ENCODE assay signal across 8 mouse cellular contexts in the genomic region with DNA sequence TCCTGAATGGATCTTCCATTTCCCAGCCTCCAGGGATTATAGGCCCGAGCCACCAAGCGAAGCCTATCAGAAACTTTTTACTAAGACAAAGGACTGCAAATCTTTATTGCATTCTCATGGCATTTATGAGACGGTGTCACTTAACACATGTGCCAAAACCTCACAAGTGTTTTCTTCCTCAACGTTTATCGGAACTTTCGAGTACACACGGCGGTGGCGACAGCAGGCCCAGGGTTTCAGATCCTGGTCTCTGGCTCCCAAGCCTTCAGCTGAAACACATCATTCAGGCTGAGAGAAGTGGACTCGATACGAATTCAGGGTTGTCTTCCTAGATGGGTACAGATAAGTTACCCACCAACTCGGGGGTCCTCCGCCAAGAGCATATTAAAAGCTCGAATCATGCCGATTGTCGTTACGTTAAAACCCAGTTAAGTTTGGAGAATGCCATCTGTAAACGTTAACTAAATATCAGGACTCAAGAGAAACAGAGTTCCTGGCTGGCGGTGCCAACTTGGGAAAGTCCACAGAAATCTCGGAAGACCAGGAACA. TPM values are rescaled to one million over a fixed set of nuclear protein-coding genes. Genes with fewer than 3 reads are reported as not detected.
DNase-seq lines count a peak whose midpoint lies in the region; ATAC-seq and TF ChIP-seq lines count a peak whose summit lies in the region.

No protein-coding gene starts in this region.

- H3K9ac ChIP-seq in heart, embryonic 11.5 days (ENCODE audit: low read depth, low read length): peak overlapping the region; percentile 98
- peak overlapping the region; percentile 91 for H3K9ac ChIP-seq in forebrain, embryonic 11.5 days (ENCODE audit: low read length)
- peak overlapping the region; percentile 94 for H3K9ac ChIP-seq in limb, embryonic 14.5 days (ENCODE audit: low read depth, low read length, severe bottlenecking)
- peak overlapping the region; percentile 82 for H3K9ac ChIP-seq in neural tube, embryonic 15.5 days (replicated peaks)

- peak overlapping the region; percentile 74; the same call in 1 of the 2 replicates for H3K27ac ChIP-seq in heart, embryonic 11.5 days (ENCODE audit: low read depth, low read length)
- no peak overlapping the region; the same call in 1 of the 2 replicates for H3K27ac ChIP-seq in forebrain, embryonic 11.5 days (ENCODE audit: low read depth, low read length)
- H3K27ac ChIP-seq in limb, embryonic 14.5 days (replicated peaks; ENCODE audit: low read depth, low read length): peak overlapping the region; percentile 83
- peak overlapping the region; percentile 86 for H3K27ac ChIP-seq in neural tube, embryonic 15.5 days (replicated peaks)

- no peak for TF ChIP-seq CTCF in G1E (IDR thresholded peaks at IDR 0.05; ENCODE audit: low read depth, low read length)

- no peaks in the 10 kb centered on the region; the same call in 1 of the 2 replicates for H3K27me3 ChIP-seq in heart, embryonic 11.5 days (ENCODE audit: control insufficient read depth, insufficient read depth, low read length)
- H3K27me3 ChIP-seq in G1E (ENCODE audit: insufficient read depth, low read length): peaks cover 5% of the 10 kb centered on the region
- H3K27me3 ChIP-seq in forebrain, embryonic 11.5 days (ENCODE audit: control insufficient read depth, insufficient read depth, low read length): no peaks in the 10 kb centered on the region
- no peaks in the 10 kb centered on the region for H3K27me3 ChIP-seq in limb, embryonic 14.5 days (ENCODE audit: control insufficient read depth, insufficient read depth, low read length)
- no peaks in the 10 kb centered on the region for H3K27me3 ChIP-seq in neural tube, embryonic 15.5 days (replicated peaks)

- H3K4me1 ChIP-seq in heart, embryonic 11.5 days (ENCODE audit: control insufficient read depth, insufficient read depth, low read length): no peaks in the 10 kb centered on the region
- H3K4me1 ChIP-seq in G1E (ENCODE audit: insufficient read depth, low read depth, low read length): peaks cover 40% of the 10 kb centered on the region
- H3K4me1 ChIP-seq in forebrain, embryonic 11.5 days (replicated peaks; ENCODE audit: control insufficient read depth, insufficient read depth, low read length): no peaks in the 10 kb centered on the region
- no peaks in the 10 kb centered on the region for H3K4me1 ChIP-seq in limb, embryonic 14.5 days (ENCODE audit: control insufficient read depth, insufficient read depth, low read length)
- H3K4me1 ChIP-seq in neural tube, embryonic 15.5 days: peaks cover 28% of the 10 kb centered on the region

- H3K4me2 ChIP-seq in heart, embryonic 11.5 days: peak overlapping the region; percentile 90
- H3K4me2 ChIP-seq in forebrain, embryonic 11.5 days (ENCODE audit: low read depth, low read length, severe bottlenecking): peak overlapping the region; percentile 67
- H3K4me2 ChIP-seq in limb, embryonic 14.5 days (replicated peaks; ENCODE audit: low read depth, low read length, severe bottlenecking): peak overlapping the region; percentile 77
- H3K4me2 ChIP-seq in neural tube, embryonic 15.5 days: peak overlapping the region; percentile 75

- no peak for DNase-seq in heart, adult 9 months (ENCODE audit: low spot score in 2 of 2)
- DNase-seq in G1E (ENCODE audit: low spot score): no peak
- DNase-seq in forebrain, embryonic 11.5 days (ENCODE audit: low spot score): no peak
- no peak for DNase-seq in limb, embryonic 14.5 days (ENCODE audit: low spot score)
- no peak for DNase-seq in right cerebral cortex, postnatal 4 days
- DNase-seq in gastrocnemius, postnatal 10 days: no peak

- TF ChIP-seq POLR2A in limb, embryonic 14.5 days (IDR thresholded peaks at IDR 0.05; ENCODE audit: borderline replicate concordance, extremely low read depth, insufficient read depth, insufficient read length): no peak

- no peaks in the 10 kb centered on the region for H3K9me3 ChIP-seq in heart, embryonic 11.5 days (replicated peaks; ENCODE audit: control insufficient read depth, low read length)
- no peaks in the 10 kb centered on the region for H3K9me3 ChIP-seq in G1E (replicated peaks)
- no peaks in the 10 kb centered on the region for H3K9me3 ChIP-seq in forebrain, embryonic 11.5 days (ENCODE audit: control insufficient read depth, low read length)
- H3K9me3 ChIP-seq in limb, embryonic 14.5 days (ENCODE audit: control insufficient read depth, low read length): no peaks in the 10 kb centered on the region
- no peaks in the 10 kb centered on the region for H3K9me3 ChIP-seq in neural tube, embryonic 15.5 days (replicated peaks)

- H3K36me3 ChIP-seq in heart, embryonic 11.5 days (ENCODE audit: control insufficient read depth, insufficient read depth, low read length): peaks cover 17% of the 10 kb centered on the region
- peaks cover 38% of the 10 kb centered on the region for H3K36me3 ChIP-seq in G1E (replicated peaks)
- H3K36me3 ChIP-seq in forebrain, embryonic 11.5 days (ENCODE audit: control insufficient read depth, insufficient read depth, low read length): peaks cover 3% of the 10 kb centered on the region; the same call in 1 of the 2 replicates
- peaks cover 31% of the 10 kb centered on the region for H3K36me3 ChIP-seq in limb, embryonic 14.5 days (ENCODE audit: control insufficient read depth, insufficient read depth, low read length)
- H3K36me3 ChIP-seq in neural tube, embryonic 15.5 days: peaks cover 25% of the 10 kb centered on the region

- ATAC-seq in heart, embryonic 11.5 days (replicated peaks; ENCODE audit: insufficient number of reproducible peaks, low FRiP score, low TSS enrichment): no peak
- no peak for ATAC-seq in G1E (ENCODE audit: extremely low read depth, insufficient number of reproducible peaks, low FRiP score, poor library complexity, severe bottlenecking)
- no peak for ATAC-seq in forebrain, embryonic 11.5 days (replicated peaks; ENCODE audit: low FRiP score)
- no peak for ATAC-seq in limb, embryonic 14.5 days (ENCODE audit: low FRiP score, low read depth)
- 0 out of 2 replicates have a peak, but pooled peaks have one; percentile 11 for ATAC-seq in neural tube, embryonic 15.5 days (ENCODE audit: low FRiP score)

- WGBS in heart, embryonic 11.5 days (ENCODE audit: insufficient replicate concordance): 4% methylated on average over 20 of the region's 20 CpGs
- 8% methylated on average over 20 of the region's 20 CpGs for WGBS in forebrain, embryonic 11.5 days
- 2% methylated on average over 20 of the region's 20 CpGs for WGBS in limb, embryonic 14.5 days
- WGBS in neural tube, embryonic 15.5 days: 6% methylated on average over 20 of the region's 20 CpGs

- H3K4me3 ChIP-seq in heart, embryonic 11.5 days (ENCODE audit: low read depth, low read length): peak overlapping the region; percentile 98
- H3K4me3 ChIP-seq in G1E (ENCODE audit: low read depth, low read length): peak overlapping the region; percentile 98
- peak overlapping the region; percentile 80 for H3K4me3 ChIP-seq in forebrain, embryonic 11.5 days (ENCODE audit: low read depth, low read length)
- H3K4me3 ChIP-seq in limb, embryonic 14.5 days (replicated peaks; ENCODE audit: low read length): peak overlapping the region; percentile 94
- peak overlapping the region; percentile 84 for H3K4me3 ChIP-seq in neural tube, embryonic 15.5 days (replicated peaks)

RNA-seq across cellular contexts. Expression of a gene that starts 0.7 kb away (rescaled TPM):
- polyA plus RNA-seq in heart, embryonic 11.5 days (2014; fragmentation: Nextera tagmentation; extraction: Ambion mirVana): 113 and 127 TPM in 2 replicates
- 48.7 and 51.1 TPM in 2 replicates for total RNA-seq in G1E (2014; fragmentation: Nextera tagmentation)
- 140 and 146 TPM in 2 replicates for total RNA-seq in G1E (2017)
- 49.4 and 69.1 TPM in 2 replicates for polyA plus RNA-seq in G1E (2012)
- polyA plus RNA-seq in forebrain, embryonic 11.5 days (2014; fragmentation: Nextera tagmentation; extraction: Ambion mirVana): 190 and 196 TPM in 2 replicates
- polyA plus RNA-seq in limb, embryonic 14.5 days (2012; rRNA removed): 138 and 172 TPM in 2 replicates
- polyA plus RNA-seq in limb, embryonic 14.5 days (2014; fragmentation: Nextera tagmentation; extraction: Ambion mirVana): 174 and 182 TPM in 2 replicates
- polyA plus RNA-seq in neural tube, embryonic 15.5 days (2015; fragmentation: Nextera tagmentation; extraction: Ambion mirVana): 164 and 170 TPM in 2 replicates
- 10 to 100 TPM; 64.2 to 65.6 TPM for total RNA-seq in gastrocnemius, postnatal 10 days (2021)

RNA-seq across cellular contexts. Expression of a gene that starts 29.5 kb away (rescaled TPM):
- not detected in 2 replicates for polyA plus RNA-seq in heart, embryonic 11.5 days (2014; fragmentation: Nextera tagmentation; extraction: Ambion mirVana)
- total RNA-seq in G1E (2014; fragmentation: Nextera tagmentation) (not detected in 2 replicates), G1E (2017) (0.11 and 0.17 TPM in 2 replicates)
- not detected in 2 replicates for polyA plus RNA-seq in G1E (2012)
- 0.53 and 0.56 TPM in 2 replicates for polyA plus RNA-seq in forebrain, embryonic 11.5 days (2014; fragmentation: Nextera tagmentation; extraction: Ambion mirVana)
- polyA plus RNA-seq in limb, embryonic 14.5 days (2012; rRNA removed): 0.24 and 0.28 TPM in 2 replicates
- 0.44 and 0.79 TPM in 2 replicates for polyA plus RNA-seq in limb, embryonic 14.5 days (2014; fragmentation: Nextera tagmentation; extraction: Ambion mirVana)
- 0.12 and 0.37 TPM in 2 replicates for polyA plus RNA-seq in neural tube, embryonic 15.5 days (2015; fragmentation: Nextera tagmentation; extraction: Ambion mirVana)
- total RNA-seq in gastrocnemius, postnatal 10 days (2021): not detected

RNA-seq across cellular contexts. Expression of a gene that starts 40.0 kb away (rescaled TPM):
- polyA plus RNA-seq in heart, embryonic 11.5 days (2014; fragmentation: Nextera tagmentation; extraction: Ambion mirVana): 17.1 and 17.2 TPM in 2 replicates
- 39.1 and 41.2 TPM in 2 replicates for total RNA-seq in G1E (2014; fragmentation: Nextera tagmentation)
- total RNA-seq in G1E (2017): 32.6 and 42.3 TPM in 2 replicates
- polyA plus RNA-seq in G1E (2012): 10.4 and 14.3 TPM in 2 replicates
- polyA plus RNA-seq in forebrain, embryonic 11.5 days (2014; fragmentation: Nextera tagmentation; extraction: Ambion mirVana): 35.4 and 42.7 TPM in 2 replicates
- polyA plus RNA-seq in limb, embryonic 14.5 days (2012; rRNA removed): 37.8 and 43.3 TPM in 2 replicates
- 25.0 and 28.5 TPM in 2 replicates for polyA plus RNA-seq in limb, embryonic 14.5 days (2014; fragmentation: Nextera tagmentation; extraction: Ambion mirVana)
- polyA plus RNA-seq in neural tube, embryonic 15.5 days (2015; fragmentation: Nextera tagmentation; extraction: Ambion mirVana): 18.8 and 19.4 TPM in 2 replicates
- total RNA-seq in gastrocnemius, postnatal 10 days (2021): 10 to 100 TPM; 11.5 to 14.4 TPM

RNA-seq across cellular contexts. Expression of a gene that starts 54.8 kb away (rescaled TPM):
- polyA plus RNA-seq in heart, embryonic 11.5 days (2014; fragmentation: Nextera tagmentation; extraction: Ambion mirVana): not detected in 2 replicates
- not detected in 2 replicates for total RNA-seq in G1E (2014; fragmentation: Nextera tagmentation)
- total RNA-seq in G1E (2017): not detected in 2 replicates
- not detected in 2 replicates for polyA plus RNA-seq in G1E (2012)
- polyA plus RNA-seq in forebrain, embryonic 11.5 days (2014; fragmentation: Nextera tagmentation; extraction: Ambion mirVana): not detected in 2 replicates
- polyA plus RNA-seq in limb, embryonic 14.5 days (2012; rRNA removed): 4.0 TPM in 2 replicates
- polyA plus RNA-seq in limb, embryonic 14.5 days (2014; fragmentation: Nextera tagmentation; extraction: Ambion mirVana): 6.3 and 9.4 TPM in 2 replicates
- polyA plus RNA-seq in neural tube, embryonic 15.5 days (2015; fragmentation: Nextera tagmentation; extraction: Ambion mirVana): 0.14 and 0.15 TPM in 2 replicates
- total RNA-seq in gastrocnemius, postnatal 10 days (2021): not detected
